Mouse (Mus musculus): ENCODE results near the gene Sirt1. TPM values are rescaled to one million over a fixed set of nuclear protein-coding genes. Genes with fewer than 3 reads are reported as not detected.

Sirt1 gene
- polyA plus RNA-seq, 1 experiment from 2014 or later: 5.6 TPM

GRCm38 (mm10) chr10:63272401-63272800 lies 109.1 kb downstream of the Sirt1 start:
- no peak for ATAC-seq (replicated peaks; ENCODE audit: insufficient number of reproducible peaks, low FRiP score, low TSS enrichment)
- H3K4me1 ChIP-seq (ENCODE audit: control insufficient read depth, insufficient read depth, low read length): no peaks in the 10 kb centered on the region
- H3K27ac ChIP-seq (ENCODE audit: low read depth, low read length): no peak overlapping the region
- no peaks in the 10 kb centered on the region for H3K9me3 ChIP-seq (replicated peaks; ENCODE audit: control insufficient read depth, low read length)
- no peak overlapping the region for H3K4me2 ChIP-seq
- peaks cover 11% of the 10 kb centered on the region for H3K36me3 ChIP-seq (ENCODE audit: control insufficient read depth, insufficient read depth, low read length)
- H3K27me3 ChIP-seq (ENCODE audit: control insufficient read depth, insufficient read depth, low read length): no peaks in the 10 kb centered on the region
- no peak overlapping the region for H3K9ac ChIP-seq (ENCODE audit: low read depth, low read length)
- no peak overlapping the region for H3K4me3 ChIP-seq (ENCODE audit: low read depth, low read length)

Other genes with a start within 250 kb of the Sirt1 start
- gene Mypn, start 177.8 kb downstream of the Sirt1 start, polyA plus RNA-seq (2014; fragmentation: Nextera tagmentation; extraction: Ambion mirVana): 3.3 and 3.8 TPM in 2 replicates
- 32.8 and 38.8 TPM in 2 replicates for gene Herc4, start 137.9 kb downstream of the Sirt1 start, polyA plus RNA-seq (2014; fragmentation: Nextera tagmentation; extraction: Ambion mirVana)
- gene Dnajc12, start 739 bp upstream of the Sirt1 start, polyA plus RNA-seq (2014; fragmentation: Nextera tagmentation; extraction: Ambion mirVana): 8.6 and 9.2 TPM in 2 replicates
- not detected in 2 replicates for gene Gm7075, start 40.1 kb upstream of the Sirt1 start, polyA plus RNA-seq (2014; fragmentation: Nextera tagmentation; extraction: Ambion mirVana)
- 17.5 and 19.0 TPM in 2 replicates for gene Ctnna3, start 48.4 kb upstream of the Sirt1 start, polyA plus RNA-seq (2014; fragmentation: Nextera tagmentation; extraction: Ambion mirVana)

Data from heart, embryonic 11.5 days (tissue).